Mouse (Mus musculus): Measurements from ENCODE around the gene Fam222a. TPM values are rescaled to one million over a fixed set of nuclear protein-coding genes. Genes with fewer than 3 reads are reported as not detected.

Gene Fam222a
- total RNA-seq, 2 experiments from 2014 or later = 2.9 TPM; not detected in 1

DNA sequence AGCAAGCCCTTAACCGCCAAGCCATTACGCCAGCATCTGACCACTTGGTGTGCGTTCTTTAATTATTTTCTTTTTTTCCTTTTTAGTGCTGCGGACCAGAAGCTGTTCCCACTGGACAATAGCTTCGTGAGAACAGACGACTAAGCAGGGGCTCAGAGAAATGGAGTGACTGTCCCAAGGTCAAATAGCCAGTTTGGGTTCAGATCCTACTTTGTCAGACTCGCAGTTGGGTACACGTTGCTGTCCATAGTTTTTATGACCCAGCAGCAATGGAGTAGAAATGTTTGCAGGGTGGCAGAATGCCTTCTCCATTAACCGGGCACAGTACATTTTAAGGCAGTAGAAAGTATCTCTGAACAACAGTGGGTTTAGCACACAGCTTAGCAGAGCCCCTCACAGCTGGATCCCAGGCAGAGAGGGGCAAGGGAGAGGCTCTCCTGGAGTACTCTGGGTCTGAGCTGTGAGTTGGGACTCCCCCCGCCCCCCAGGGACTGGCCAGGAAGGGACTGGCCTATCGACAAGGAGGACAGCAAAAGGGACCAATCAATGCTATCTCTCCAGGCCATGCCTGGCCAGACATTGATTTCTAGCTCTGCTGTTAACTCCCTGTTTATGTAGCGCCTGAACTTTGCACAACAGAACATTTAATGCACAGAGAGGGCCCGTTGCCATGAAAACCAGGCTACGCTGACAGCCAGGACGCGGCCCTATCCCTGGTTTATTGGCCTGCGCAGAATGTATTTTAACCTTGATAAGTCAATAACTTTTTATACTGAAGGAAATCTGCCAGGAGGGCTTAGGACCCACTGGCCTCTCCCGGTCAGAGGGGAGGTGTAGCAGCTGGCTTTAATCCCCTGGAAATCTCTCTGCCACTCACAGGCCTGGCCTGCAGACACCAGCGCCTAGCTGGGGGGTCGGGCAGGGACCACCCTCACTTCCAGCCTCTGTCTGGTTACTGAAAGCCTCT, 9.8 kb upstream of the Fam222a start:
- ATAC-seq (replicated peaks; ENCODE audit: low FRiP score, poor library complexity, severe bottlenecking) = no peak

DNA sequence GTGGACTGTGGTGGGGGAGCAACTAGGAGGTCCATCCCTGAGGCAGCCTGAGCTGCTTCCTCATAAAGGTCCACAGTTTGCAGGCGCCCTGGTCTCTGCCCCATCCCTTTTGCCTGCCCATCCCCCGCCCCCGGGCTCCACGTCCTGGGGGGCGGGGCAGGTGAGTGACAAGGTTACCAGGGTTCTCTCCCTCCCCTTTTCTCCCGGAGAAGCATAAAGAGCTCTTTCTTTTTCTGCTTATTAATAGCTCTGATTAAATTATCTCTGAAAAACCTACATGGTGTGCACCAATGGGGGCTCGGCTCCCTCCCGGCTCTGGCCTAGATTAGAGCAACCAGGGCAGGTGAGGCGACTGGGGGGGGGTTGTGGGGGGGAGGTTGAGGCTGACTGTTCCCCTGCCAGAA, 7.3 kb upstream of the Fam222a start:
- no peak for ATAC-seq (replicated peaks; ENCODE audit: low FRiP score, poor library complexity, severe bottlenecking)

DNA sequence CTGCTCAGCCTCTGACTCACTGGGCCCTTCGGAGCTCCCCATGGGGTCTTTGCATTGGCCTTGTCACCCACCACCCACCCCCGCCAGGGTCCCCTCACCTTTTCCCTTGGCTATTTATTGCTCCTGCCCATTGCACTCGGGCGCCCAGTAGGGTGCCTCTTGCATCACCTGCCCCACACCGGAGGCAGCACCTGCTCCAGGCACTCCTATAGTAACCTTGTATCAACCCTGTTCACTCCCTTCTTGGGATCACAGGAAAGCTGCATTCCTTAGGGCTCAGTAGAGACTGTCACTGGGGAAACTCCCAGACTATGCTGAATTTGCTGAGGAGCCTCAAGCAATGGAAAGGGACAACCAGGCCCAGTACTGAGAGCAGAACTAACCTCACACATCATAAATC, 6.9 kb upstream of the Fam222a start:
- no peak for ATAC-seq (replicated peaks; ENCODE audit: low FRiP score, poor library complexity, severe bottlenecking)

DNA sequence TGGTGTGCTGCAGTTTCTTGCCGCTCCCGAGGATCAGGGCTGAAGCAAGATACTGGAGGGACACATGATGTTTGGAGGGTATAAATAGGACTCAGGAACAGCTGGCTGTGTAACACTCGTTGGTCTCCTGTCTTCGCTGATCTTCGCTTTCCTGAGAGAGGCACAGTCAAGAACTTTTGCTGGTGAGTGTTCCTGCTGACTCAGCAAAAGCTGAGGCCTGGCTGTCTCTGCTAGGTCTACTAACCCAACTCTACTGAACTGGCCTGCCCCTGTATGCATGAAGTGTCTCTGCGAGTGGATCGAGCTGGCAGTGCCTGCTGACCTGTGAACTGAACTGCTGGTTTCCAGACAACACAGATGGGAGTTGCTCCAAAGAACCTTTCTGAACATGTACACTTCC, 3.8 kb upstream of the Fam222a start:
- ATAC-seq (replicated peaks; ENCODE audit: low FRiP score, poor library complexity, severe bottlenecking) = no peak

DNA sequence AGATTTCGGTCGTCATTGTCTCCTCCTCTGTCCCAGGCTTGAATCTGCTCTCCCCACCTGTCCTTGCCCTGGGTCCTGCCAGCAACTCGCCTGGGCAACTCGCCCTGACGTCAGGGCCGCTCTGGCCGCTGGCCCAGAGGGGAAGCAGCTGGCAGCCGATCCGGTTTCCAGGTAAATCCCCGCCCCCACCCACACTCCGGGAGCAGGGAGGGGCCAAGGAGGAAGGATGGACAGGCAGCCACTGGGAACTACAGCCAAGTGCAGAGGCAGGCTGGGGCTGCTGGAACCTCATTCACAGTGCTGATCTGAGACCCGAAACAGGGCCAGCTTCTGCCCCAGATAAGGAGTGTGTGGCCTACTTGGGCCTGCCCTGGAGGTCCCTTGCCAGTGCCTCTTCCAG, 2.5 kb upstream of the Fam222a start:
- no peak for ATAC-seq (replicated peaks; ENCODE audit: low FRiP score, poor library complexity, severe bottlenecking)

DNA sequence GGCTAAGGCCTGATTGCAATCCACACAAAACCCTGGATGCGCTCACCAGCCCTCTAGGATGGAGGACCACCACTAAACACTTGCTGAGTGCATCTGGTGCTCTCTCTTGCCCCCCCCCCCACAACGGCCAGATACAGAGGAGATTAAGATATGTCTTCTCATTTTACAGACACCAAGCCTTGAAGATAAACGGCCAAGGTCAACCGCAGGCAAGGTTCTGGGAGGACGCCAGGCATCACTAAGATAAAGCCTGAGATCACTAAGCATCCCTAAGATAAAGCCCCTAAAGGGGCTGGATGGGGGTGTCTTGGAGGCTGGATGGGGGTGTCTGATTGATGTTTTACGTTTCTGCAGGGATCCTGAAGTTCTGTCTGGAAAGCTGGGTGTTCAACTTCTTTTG, 2.1 kb upstream of the Fam222a start:
- ATAC-seq (replicated peaks; ENCODE audit: low FRiP score, poor library complexity, severe bottlenecking) = no peak

DNA sequence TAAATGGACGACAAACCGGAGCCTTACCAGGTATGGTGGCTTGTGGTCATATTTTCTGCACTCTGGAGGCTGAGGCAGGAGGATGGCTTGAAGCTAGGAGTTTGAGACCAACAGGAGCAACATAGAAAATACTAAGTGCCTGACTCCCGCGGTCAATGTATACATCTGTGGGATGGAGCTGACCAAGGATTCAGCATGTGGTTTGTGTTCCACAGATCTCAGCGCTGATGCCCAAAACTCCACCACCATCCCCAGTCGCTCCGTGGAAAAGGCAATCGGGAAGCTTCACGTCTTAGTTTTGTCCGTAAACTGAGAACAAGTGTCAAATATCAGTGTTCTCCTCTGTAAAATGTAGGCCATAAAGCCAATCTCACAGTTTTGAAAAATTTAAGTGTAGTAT, 1.4 kb upstream of the Fam222a start:
- ATAC-seq (replicated peaks; ENCODE audit: low FRiP score, poor library complexity, severe bottlenecking) = no peak

DNA sequence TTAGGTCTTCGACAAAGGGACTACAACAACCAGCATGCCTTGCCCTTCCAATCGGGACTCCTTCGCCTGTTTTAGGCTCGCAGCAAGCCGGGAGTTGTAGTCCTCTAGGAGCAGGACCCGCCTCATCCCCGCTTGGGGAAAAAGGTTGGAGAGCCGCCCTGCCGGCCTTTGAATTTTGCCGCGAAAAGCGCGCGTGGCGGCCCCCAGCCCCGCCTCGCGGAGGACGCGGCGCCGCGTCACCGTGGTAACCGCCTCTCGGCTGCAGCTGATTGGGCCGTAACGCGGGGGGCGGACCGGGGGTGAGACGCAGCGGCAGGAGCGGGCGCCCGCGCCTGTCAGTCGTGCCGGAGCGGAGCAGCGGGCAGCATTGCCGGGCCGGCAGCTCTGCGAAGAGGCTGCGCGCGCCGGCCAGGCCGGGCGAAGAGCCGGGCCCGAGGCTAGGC, 720 bp upstream of the Fam222a start:
- no peak for ATAC-seq (replicated peaks; ENCODE audit: low FRiP score, poor library complexity, severe bottlenecking)

DNA sequence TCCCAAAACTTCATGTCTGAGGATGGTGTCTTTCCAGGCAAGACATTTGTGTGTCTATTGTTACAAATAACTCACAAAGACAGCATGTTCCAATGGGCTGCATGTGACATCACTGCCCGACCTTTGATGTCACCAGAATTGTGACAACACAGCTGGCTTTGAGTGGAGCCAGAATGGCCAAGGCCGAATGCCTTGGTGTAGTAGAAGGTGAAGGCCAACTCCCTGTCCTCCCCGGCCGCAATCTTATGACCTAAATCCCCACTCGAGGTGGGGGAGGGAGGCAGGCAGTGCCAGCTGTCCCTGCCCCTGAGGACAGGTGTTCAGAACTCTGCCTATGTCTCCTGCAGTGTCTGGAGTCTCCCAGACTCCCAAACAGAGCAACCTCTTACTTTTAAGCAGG, 1.0 kb downstream of the Fam222a start:
- ATAC-seq (replicated peaks; ENCODE audit: low FRiP score, poor library complexity, severe bottlenecking) = no peak

DNA sequence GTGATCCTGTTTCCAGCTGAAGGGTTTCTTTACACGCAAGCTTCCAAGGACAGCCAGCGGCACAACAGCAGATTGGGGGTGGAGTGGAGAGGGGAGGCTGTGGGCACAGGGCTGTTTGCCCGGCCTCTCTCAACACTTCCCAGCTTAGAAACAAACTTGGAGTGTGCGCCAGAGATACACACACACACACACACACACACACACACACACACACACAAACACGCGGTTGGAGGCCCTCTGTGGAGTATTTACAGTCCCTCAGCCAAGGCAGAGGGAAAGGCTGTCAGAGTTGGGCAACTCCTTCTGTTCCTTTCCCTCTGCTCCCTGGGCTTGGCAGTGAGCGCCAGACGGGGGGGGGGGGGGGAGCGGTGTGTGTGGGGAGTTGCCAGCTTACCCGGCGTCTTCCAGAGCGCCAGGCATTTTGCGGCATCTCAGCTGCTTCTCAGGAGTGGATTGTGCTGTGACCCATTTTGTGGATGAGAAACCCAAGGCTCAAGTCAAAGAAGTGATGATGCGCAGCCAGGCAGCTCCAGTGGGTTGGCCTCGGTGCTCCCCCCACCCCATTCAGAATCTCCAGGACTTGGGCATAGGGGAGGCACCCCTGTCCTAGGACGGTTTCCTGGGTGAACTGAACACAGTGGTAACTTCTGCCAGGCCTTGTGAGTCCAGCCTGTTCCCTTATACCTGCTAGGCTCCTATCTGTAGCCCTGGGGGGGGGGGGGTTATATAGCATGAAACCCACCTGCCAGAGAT, 2.3 kb downstream of the Fam222a start:
- no peak for ATAC-seq (replicated peaks; ENCODE audit: low FRiP score, poor library complexity, severe bottlenecking)

DNA sequence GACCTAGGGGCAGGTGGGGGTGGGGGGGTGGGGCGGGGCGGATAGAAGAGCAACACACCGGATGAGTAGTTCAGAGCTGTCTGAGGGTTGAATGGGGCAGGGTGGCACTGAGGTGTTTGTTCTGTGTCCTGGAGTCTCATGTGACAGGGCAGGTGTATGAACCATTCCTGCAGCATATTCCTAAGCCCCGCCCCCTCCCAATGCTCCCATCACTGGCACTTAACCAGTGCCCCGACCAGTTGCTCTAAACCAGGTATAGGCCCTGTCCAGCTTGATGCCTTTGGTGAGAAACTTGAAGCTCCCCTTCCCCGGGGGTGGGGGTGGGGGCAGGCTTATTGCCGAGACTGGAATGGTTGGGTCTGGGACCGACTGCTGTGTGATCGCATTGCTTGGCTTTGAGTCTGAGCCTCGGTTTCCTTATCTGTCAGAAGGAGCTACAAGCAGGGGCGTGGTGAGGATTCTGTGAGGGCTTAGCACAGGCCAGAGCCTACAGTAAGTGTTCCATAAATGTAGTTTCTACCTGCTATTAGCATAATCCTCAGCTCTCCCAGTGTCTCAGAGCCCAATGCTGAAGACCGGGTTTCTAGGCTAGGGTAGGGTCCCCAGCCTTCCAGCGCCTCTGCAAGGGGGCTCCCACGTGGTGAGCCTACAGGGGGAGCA, 3.1 kb downstream of the Fam222a start:
- ATAC-seq (replicated peaks; ENCODE audit: low FRiP score, poor library complexity, severe bottlenecking) = no peak

DNA sequence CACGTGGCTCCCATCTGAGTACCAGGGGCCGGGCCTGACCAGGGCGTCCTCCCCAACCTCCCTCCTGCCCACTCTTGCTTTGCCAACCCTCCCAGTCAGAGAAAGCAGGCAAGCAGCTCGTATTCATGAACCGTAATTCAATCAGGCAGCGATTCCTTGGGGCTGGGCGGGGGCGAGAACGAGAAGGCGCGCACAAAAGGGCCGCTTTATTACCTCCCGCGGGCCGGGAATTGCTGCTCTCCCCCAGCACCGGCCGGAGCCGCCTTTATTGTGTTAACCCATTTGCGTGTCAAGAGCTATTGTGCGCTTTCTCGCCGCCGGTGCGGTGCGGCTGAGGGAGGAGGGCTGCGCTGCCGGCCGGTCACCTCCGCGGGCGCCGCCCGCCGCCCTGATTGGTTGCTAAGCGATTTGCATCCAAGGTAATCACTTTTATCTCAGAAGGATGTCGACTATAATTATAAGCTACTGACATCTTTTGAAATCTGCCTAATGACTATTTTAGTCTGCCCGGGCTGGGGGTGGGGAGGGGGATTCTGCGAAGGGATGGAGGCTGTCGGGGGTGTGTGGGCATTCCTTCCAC, 3.7 kb downstream of the Fam222a start:
- ATAC-seq (replicated peaks; ENCODE audit: low FRiP score, poor library complexity, severe bottlenecking) = no peak

DNA sequence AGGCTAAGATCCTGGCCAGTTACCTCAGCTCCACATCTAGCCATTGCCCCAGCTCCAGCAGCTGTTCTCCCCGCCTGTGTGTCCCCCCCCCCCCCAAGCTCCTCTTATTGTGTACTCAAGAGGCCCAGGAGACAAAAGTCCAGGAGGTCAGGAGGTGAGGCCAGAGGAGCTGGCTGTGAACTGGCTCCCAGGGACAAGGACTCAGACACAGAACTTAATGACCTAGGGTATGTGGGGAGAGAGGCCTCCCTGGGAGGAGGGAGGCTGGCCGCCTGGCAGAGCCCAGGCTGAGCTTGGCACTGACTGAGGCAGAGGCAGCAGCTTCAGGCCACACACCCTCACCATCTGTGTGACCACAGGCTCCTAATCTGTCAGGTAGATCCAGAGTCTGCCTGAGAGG, 5.2 kb downstream of the Fam222a start:
- ATAC-seq (replicated peaks; ENCODE audit: low FRiP score, poor library complexity, severe bottlenecking) = no peak

DNA sequence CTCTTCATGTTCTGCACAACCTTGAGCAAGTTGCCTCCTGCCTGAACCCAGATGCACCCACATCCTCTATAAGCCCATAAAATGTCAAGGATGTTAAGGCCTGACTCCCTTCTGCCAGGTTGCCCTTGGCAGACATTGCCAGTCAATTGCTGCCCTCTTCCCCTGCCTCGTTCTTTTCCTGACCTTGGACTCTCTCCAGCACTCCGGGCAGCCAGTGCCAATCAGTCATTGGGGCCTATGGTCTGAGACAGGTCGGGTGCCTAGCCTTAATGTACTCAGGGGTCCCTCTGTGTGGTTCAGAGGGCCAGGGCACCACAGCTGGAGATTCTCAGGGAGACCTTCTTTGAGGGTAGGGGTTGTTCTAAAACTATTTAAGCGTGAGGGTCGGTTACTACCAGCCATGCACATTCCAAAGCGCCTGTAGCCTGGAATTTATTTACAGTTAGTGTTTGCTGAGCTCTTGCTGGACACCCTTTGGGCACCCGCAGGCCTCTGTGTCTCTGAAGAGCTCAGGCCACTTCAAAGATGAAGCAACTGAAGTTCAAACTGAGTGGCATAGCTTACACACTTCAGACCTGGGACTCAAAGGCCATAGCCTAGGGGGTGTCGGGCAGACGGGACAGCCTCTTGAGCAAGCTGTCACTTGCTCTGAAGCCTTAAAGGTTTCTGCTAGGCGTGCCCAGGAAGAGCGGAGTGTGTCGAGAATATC, 6.3 kb downstream of the Fam222a start:
- ATAC-seq (replicated peaks; ENCODE audit: low FRiP score, poor library complexity, severe bottlenecking) = no peak

DNA sequence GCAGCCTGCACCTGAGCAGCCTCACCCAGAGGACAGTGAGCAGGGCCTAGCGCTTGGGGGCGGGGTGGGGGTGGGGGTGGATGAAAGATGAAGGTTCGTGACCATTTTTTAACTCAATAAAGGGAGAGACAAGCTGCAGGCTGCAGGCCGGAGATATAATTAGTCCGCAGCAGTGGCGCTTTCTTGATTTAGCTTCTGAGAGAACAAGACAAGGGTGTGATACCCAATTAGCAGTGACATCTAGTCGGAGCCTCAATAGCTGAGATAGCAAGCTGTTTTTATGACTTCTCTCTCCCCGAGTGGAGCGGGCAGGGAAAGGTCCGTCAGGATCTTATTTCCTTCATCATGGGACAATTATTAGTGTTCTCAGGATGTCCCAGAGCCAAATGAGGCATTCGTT, 7.2 kb downstream of the Fam222a start:
- ATAC-seq (replicated peaks; ENCODE audit: low FRiP score, poor library complexity, severe bottlenecking) = no peak

DNA sequence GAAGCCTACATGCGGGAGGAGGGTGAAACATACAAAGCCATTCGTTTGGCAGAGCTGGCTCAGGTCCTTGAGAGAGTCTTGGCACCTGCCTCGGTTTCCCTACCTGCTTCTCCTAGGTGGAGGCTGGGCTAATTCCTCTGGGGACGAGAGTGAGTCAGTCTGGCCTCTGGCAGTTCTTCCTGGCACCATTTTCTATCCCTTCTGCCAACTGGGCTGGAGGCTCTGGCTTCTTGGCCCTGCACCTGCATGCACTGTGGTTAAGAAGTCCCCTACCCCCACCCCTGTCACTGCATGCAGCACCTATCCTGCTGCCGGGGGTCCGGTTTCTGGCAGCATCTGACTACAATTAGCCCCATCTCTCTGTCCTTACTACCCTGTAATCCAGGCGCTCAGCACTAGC, 7.7 kb downstream of the Fam222a start:
- ATAC-seq (replicated peaks; ENCODE audit: low FRiP score, poor library complexity, severe bottlenecking) = no peak

DNA sequence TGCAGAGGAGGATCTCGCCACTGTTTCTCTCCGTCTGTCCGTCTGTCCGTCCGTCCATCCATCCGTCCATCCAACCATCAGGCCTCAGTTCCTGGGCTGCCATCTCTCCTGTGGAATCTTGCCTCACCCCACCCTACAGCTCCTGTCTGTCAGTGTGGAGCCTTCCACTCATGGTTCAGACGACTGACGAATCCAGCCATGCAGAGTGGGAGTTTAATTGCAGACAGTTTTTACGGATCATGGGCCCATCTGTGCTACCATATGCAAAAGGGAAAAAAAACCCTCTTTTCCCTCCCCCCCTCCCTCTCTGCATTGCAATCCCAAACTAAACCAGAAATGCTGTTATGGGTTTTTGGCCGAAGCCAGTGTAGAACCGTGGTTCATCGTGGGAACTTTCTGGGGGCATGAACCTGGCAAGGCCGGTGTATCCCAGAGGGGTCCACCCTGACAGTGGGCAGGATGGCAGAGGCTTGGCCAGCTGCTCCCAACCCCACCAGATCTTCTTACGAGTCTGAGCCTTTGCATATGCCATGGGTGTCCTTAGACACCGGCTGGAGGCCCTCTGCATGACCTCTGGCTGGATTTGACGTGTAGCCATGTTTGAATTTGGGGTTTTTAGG, 8.3 kb downstream of the Fam222a start:
- ATAC-seq (replicated peaks; ENCODE audit: low FRiP score, poor library complexity, severe bottlenecking) = no peak

DNA sequence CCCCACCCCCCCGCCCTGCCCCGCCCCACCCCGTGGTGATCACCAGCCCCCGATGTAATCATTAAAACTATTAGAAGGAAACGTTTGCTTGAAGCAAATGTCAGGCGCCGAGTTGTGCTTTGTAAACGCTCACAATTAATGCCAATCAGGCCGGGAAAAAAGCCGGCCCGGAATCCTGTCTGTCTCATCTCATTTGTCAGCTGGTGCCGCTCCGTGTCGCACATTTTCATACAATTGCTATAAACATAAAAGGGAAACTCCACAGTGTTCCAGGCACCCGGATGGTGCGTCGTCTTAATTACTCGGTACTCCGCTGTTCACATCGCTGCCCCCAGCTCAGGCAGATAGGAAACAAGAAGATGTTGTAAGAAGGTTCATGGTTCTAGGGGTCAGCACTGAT, 10.5 kb downstream of the Fam222a start:
- no peak for ATAC-seq (replicated peaks; ENCODE audit: low FRiP score, poor library complexity, severe bottlenecking)

DNA sequence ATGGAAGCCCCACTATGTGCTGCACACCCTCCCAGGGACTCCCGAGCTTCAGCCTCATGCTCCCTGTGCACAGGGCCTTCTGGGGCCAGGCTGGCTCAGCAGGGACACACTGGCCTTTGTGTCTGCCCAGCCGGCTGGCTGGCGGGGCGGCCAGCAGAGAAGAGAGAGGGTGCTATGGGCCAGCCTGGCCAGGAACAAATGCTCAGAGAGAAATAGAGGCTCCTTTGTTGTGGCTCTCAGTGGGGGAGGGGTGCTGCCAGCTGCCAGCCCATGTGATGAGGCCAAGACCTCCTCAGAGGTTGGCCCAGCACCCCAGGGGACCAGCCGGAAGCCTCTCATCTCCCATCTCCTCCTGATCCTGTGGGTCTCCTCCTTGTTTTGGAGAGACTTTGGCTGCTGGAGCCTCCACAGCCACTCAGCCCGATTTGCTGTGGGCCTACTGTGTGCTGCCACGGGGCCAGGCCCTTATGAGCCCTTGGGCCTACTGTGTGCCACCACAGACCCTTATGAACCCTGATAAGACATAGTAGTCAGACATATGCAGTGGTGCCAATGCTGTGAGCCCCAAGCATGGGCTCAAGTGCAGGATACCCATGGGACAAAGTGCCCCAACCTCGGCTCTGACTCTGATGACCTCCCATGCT, 12.0 kb downstream of the Fam222a start:
- ATAC-seq (replicated peaks; ENCODE audit: low FRiP score, poor library complexity, severe bottlenecking) = no peak
